Mouse (Mus musculus) yolk sac, embryonic 10.5 days (tissue): Measurements from ENCODE around the gene Dusp1.

ENCODE experiments used
- DNase-seq: peaks from one replicate; pipeline ENCODE4 v3.0.0-alpha.2; 2017; ENCODE audit warnings: low spot score

The Dusp1 gene

GRCm38 (mm10) chr17:26560526-26561289 is 1.2 kb downstream of the Dusp1 start:
- DNase-seq = no peak

GRCm38 (mm10) chr17:26553033-26553432 is 8.9 kb downstream of the Dusp1 start:
- no peak for DNase-seq

GRCm38 (mm10) chr17:26551104-26551503 is 10.8 kb downstream of the Dusp1 start:
- no peak for DNase-seq

- peak; percentile 55 for DNase-seq
Observed at GRCm38 (mm10) chr17:26549148-26549809, 12.6 kb downstream of the Dusp1 start.

- no peak for DNase-seq
Observed at GRCm38 (mm10) chr17:26548566-26548965, 13.4 kb downstream of the Dusp1 start.

- DNase-seq = no peak
Observed at GRCm38 (mm10) chr17:26547771-26548170, 14.2 kb downstream of the Dusp1 start.

- DNase-seq = no peak
Observed at GRCm38 (mm10) chr17:26544319-26544963, 17.5 kb downstream of the Dusp1 start.

GRCm38 (mm10) chr17:26540083-26540482 is 21.8 kb downstream of the Dusp1 start:
- DNase-seq = no peak

- DNase-seq = peak; percentile 46
Observed at GRCm38 (mm10) chr17:26537722-26538471, 24.0 kb downstream of the Dusp1 start.

GRCm38 (mm10) chr17:26535251-26536136 is 26.4 kb downstream of the Dusp1 start:
- no peak for DNase-seq

- DNase-seq = no peak
Observed at GRCm38 (mm10) chr17:26534695-26535094, 27.2 kb downstream of the Dusp1 start.

GRCm38 (mm10) chr17:26533871-26534372 is 28.0 kb downstream of the Dusp1 start:
- DNase-seq = no peak

GRCm38 (mm10) chr17:26532476-26533045 is 29.4 kb downstream of the Dusp1 start:
- no peak for DNase-seq

GRCm38 (mm10) chr17:26531395-26532027 is 30.4 kb downstream of the Dusp1 start:
- no peak for DNase-seq

- no peak for DNase-seq
Observed at GRCm38 (mm10) chr17:26530590-26531081, 31.3 kb downstream of the Dusp1 start.

GRCm38 (mm10) chr17:26529791-26530241 is 32.1 kb downstream of the Dusp1 start:
- no peak for DNase-seq

GRCm38 (mm10) chr17:26528751-26529150 is 33.2 kb downstream of the Dusp1 start:
- DNase-seq = no peak

GRCm38 (mm10) chr17:26527291-26527690 is 34.6 kb downstream of the Dusp1 start:
- DNase-seq = no peak

- DNase-seq = no peak
Observed at GRCm38 (mm10) chr17:26525316-26525715, 36.6 kb downstream of the Dusp1 start.

GRCm38 (mm10) chr17:26524801-26525200 is 37.1 kb downstream of the Dusp1 start:
- DNase-seq = no peak
